Mouse (Mus musculus) liver, postnatal 0 days (tissue): ENCODE data around the gene Cdc42. TPM values are rescaled to one million over a fixed set of nuclear protein-coding genes. Genes with fewer than 3 reads are reported as not detected.
A peak's percentile ranks its signal among the peaks of the same experiment; 100 is the strongest.

ENCODE experiments used
- ATAC-seq: fragments of 200-750 bp; cut with Nextera tagmentation; 2 replicates; pipeline ENCODE4 v1.8.0; 2017; ENCODE audit warnings: mild to moderate bottlenecking, moderate library complexity
- DNase-seq: peaks from one replicate; pipeline ENCODE4 v3.0.0-alpha.2; 2016
- H3K27ac ChIP-seq: fragments of 300-500 bp; sonication (generic); 2 replicates; pipeline ENCODE4 v1.5.1; 2014; ENCODE audit warnings: antibody characterized with exemption, moderate library complexity, mild to moderate bottlenecking, low read depth
- H3K27me3 ChIP-seq: fragments of 300-500 bp; sonication (generic); 2 replicates; pipeline ENCODE4 v1.6.1; 2014; ENCODE audit warnings: low read length, control low read depth, mixed read lengths; ENCODE audit not compliant: insufficient read depth
- H3K36me3 ChIP-seq: fragments of 300-500 bp; sonication (generic); replicated peaks from 2 replicates; pipeline ENCODE4 v1.6.1; 2014; ENCODE audit warnings: mild to moderate bottlenecking, control low read depth, low read length, moderate library complexity, mixed read lengths; ENCODE audit not compliant: insufficient read depth
- H3K4me1 ChIP-seq: fragments of 300-500 bp; sonication (generic); 2 replicates; pipeline ENCODE4 v1.6.1; 2014; ENCODE audit warnings: antibody characterized with exemption, mild to moderate bottlenecking, control low read depth; ENCODE audit not compliant: insufficient read depth
- H3K4me2 ChIP-seq: fragments of 300-500 bp; sonication (generic); 2 replicates; pipeline ENCODE4 v1.6.1; 2014; ENCODE audit warnings: low read depth, mild to moderate bottlenecking, low read length, moderate library complexity, mixed read lengths
- H3K4me3 ChIP-seq: fragments of 300-500 bp; sonication (generic); 2 replicates; pipeline ENCODE4 v1.5.1; 2014; ENCODE audit warnings: low read depth, low read length
- H3K9ac ChIP-seq: fragments of 300-500 bp; sonication (generic); replicated peaks from 2 replicates; pipeline ENCODE4 v1.6.1; 2014; ENCODE audit warnings: mild to moderate bottlenecking, moderate library complexity
- H3K9me3 ChIP-seq: fragments of 300-500 bp; sonication (generic); 2 replicates; pipeline ENCODE4 v1.6.1; 2016; ENCODE audit warnings: mild to moderate bottlenecking, control low read depth, low read length, mixed read lengths
- CTCF ChIP-seq: sonication (generic); IDR thresholded peaks from 2 replicates; pipeline ENCODE4 v1.5.1; 2016; ENCODE audit warnings: antibody characterized with exemption, low read depth
- EP300 ChIP-seq: IDR thresholded peaks from 2 replicates; pipeline ENCODE4 v1.6.1; 2016; ENCODE audit warnings: antibody characterized with exemption, low read depth, mild to moderate bottlenecking
- WGBS: fragments of 180-500 bp; shearing (Covaris S2); extraction: QIAGEN DNeasy Blood & Tissue Kit; methylation state at CpG from one replicate; pipeline ENCODE4 v1.1.7; 2014; ENCODE audit not compliant: insufficient replicate concordance; 5-methylcytosine and 5-hydroxymethylcytosine counted together
- polyA plus RNA-seq: library from polyadenylated mRNA; unstranded; fragments of >200 nt; fragmentation: Nextera tagmentation; extraction: Ambion mirVana; gene quantifications from 2 replicates; pipeline ENCODE4 v1.2.1, GENCODE M21; 2015

The Cdc42 gene
- polyA plus RNA-seq, 1 experiment from 2014 or later, result 227 TPM

DNA sequence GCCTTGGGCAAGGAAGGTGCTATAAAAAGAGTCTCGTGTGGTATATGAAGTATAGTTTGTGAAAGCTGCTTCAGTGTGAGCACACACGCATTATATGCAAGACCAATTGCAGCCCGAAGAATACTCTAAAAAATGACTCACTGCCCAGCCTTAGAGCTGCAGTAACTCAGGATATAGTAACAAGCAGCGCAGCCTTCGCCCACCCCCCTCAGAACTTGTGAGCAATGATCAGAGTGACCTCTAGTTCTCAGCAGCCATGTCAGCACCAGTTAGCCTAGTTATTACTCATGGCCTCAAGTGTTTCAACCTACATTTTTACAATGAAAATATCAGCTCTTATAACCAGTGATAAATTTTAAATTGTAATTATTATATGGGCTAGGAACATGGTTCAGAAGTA, 21.1 kb downstream of the Cdc42 start:
- Histone ChIP-seq H3K9me3 (no peaks in the 10 kb centered on the region), H3K4me3 (no peak overlapping the region), H3K4me1 (peaks cover 25% of the 10 kb centered on the region), H3K9ac (no peak overlapping the region), H3K27me3 (no peaks in the 10 kb centered on the region), H3K36me3 (peaks cover 31% of the 10 kb centered on the region), H3K4me2 (no peak overlapping the region), H3K27ac (no peak overlapping the region)
- no peak for TF ChIP-seq EP300
- TF ChIP-seq CTCF, result no peak
- 86% methylated on average over 5 of the region's 5 CpGs for WGBS
- DNase-seq (no peak), ATAC-seq (no peak)

DNA sequence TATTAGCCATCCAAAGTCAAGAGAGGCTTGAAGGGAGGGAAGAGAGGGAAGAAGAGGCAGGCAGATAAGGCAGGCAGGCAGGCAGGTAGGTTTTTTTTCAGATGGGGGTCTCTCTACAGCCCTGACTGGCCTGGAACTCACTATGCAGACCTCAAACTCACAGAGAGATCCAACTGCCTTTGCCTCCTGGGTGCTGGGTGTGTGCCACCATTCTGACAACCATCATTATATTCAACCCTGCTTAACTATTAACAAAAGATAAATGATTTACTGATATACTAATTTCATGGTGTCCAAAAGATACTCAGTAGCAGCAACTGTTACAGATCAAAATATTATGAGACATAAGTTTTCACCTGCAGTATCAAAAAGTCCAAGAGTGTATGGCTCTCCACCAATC, 25.5 kb downstream of the Cdc42 start:
- Histone ChIP-seq H3K27ac (no peak overlapping the region), H3K4me3 (no peak overlapping the region), H3K27me3 (no peaks in the 10 kb centered on the region), H3K4me1 (peaks cover 6% of the 10 kb centered on the region; the same call in 1 of the 2 replicates), H3K4me2 (no peak overlapping the region), H3K9me3 (no peaks in the 10 kb centered on the region), H3K36me3 (peaks cover 68% of the 10 kb centered on the region), H3K9ac (no peak overlapping the region)
- no peak for TF ChIP-seq EP300
- no peak for TF ChIP-seq CTCF
- no peak for ATAC-seq
- no peak for DNase-seq

DNA sequence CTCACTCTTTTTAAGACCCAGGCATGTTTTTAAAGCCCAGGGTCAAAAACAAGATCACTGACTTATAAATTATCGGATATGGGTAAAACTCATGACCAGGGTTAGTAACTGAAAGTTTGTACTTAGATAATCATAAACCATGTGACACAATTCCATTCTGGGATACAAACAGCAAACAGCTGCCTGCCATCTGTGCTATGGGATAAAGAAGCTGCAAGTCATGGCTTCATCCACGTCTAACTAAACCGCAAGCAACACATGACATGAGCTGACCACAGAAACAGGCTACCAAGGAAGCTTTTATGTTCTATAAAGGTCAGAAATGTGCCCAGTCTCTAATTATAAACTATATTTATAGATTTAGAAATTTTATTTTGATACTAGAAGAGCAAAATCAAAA, 31.0 kb downstream of the Cdc42 start:
- Histone ChIP-seq H3K36me3 (peaks cover 76% of the 10 kb centered on the region), H3K27me3 (no peaks in the 10 kb centered on the region), H3K27ac (no peak overlapping the region), H3K9ac (no peak overlapping the region), H3K4me2 (no peak overlapping the region), H3K9me3 (no peaks in the 10 kb centered on the region), H3K4me1 (no peaks in the 10 kb centered on the region), H3K4me3 (no peak overlapping the region)
- no peak for DNase-seq
- TF ChIP-seq CTCF (no peak), EP300 (peak; percentile 76)
- 80% methylated on average over 3 of the region's 3 CpGs for WGBS
- ATAC-seq, result peak; percentile 36

DNA sequence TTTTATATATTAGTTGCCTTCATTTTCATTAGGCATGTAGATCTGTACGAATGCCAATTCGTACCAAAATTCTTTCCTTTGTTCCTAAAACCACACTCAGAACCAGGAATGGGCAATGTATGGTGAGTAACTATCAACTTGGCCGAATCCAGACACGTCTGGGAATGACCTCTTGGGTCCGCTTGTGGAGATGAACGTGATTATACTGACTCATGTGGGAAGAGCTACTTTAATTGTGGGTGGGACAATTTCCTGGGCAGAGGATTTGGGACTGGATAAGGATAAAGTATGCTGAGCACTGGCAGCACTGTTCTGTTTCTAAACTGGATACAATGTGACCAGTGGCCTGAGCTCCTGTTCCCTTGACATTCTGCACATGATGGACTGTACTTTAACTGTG, 32.6 kb downstream of the Cdc42 start:
- H3K9me3 ChIP-seq, result no peaks in the 10 kb centered on the region
- 87% methylated on average over 6 of the region's 6 CpGs for WGBS
- DNase-seq (no peak), ATAC-seq (no peak)
- H3K36me3 ChIP-seq, result peaks cover 72% of the 10 kb centered on the region
- no peak for TF ChIP-seq CTCF
- no peak for TF ChIP-seq EP300
- no peak overlapping the region for H3K9ac ChIP-seq
- H3K4me3 ChIP-seq, result no peak overlapping the region
- H3K27me3 ChIP-seq, result no peaks in the 10 kb centered on the region
- H3K4me2 ChIP-seq, result no peak overlapping the region
- H3K4me1 ChIP-seq, result no peaks in the 10 kb centered on the region
- no peak overlapping the region for H3K27ac ChIP-seq

DNA sequence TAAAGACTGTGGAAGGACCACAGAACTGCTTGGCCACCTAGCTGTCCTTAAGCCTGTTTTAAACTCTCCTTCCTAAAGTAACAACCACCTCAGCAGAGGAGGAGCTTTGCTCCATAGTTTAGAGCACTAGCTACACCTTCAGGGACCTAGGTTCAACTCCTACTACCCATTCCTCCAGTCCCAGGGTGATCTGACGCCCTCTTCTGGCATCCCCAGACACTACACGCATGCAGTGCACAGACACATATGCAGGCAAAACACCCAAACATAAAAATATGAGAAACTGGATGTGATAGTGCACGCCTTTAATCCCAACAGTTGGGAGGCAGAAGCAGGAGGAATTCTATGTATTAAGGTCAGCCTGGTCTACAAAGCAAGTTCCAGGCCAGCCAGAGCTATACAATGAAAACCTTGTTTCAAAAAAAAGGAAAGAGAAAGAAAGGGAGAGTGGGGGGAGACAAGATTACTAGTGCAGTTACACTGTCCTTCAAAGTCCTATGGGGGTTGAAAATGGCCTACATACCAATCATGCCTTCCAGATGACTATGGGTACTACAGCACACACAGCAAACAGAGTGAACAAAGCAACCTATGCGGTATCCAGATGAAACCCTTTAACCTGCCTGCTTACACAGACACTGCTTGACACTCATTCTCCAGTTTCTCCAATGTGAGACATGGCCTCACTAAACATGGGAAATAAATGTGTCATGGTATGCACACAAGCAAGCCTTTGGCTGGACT, 41.3 kb downstream of the Cdc42 start:
- H3K4me1 ChIP-seq, result no peaks in the 10 kb centered on the region
- H3K4me3 ChIP-seq, result no peak overlapping the region
- 79% methylated on average over 4 of the region's 4 CpGs for WGBS
- ATAC-seq, result no peak
- no peaks in the 10 kb centered on the region for H3K27me3 ChIP-seq
- DNase-seq, result no peak
- no peak overlapping the region for H3K4me2 ChIP-seq
- H3K36me3 ChIP-seq, result peaks cover 33% of the 10 kb centered on the region
- no peak overlapping the region for H3K27ac ChIP-seq
- TF ChIP-seq CTCF (peak; percentile 32), EP300 (no peak)
- no peak overlapping the region for H3K9ac ChIP-seq
- no peaks in the 10 kb centered on the region for H3K9me3 ChIP-seq

DNA sequence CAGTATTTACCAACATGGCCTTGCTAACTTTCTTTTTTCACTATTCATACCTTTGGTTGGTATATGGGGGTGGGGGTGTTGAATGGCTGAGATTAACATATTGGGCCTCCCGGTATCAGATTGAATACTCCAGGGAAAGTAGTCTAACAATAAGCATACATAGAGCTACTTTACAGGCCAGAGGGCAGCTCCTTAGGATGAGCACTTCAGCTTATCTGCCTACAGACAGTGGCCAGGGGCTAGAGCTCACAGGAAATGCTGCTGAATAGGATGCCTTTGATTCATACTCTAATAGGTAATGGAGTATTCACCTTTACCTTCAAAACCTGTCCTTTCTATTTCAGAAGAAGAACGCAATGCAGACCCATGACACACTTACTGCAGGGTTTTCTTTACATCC, 42.5 kb downstream of the Cdc42 start:
- no peak for DNase-seq
- Histone ChIP-seq H3K4me3 (no peak overlapping the region), H3K9ac (no peak overlapping the region), H3K9me3 (no peaks in the 10 kb centered on the region), H3K4me1 (no peaks in the 10 kb centered on the region), H3K27me3 (no peaks in the 10 kb centered on the region), H3K4me2 (no peak overlapping the region), H3K36me3 (peaks cover 35% of the 10 kb centered on the region), H3K27ac (peak overlapping the region; percentile 46)
- TF ChIP-seq EP300, result no peak
- WGBS, result 83% methylated on average over 2 of the region's 2 CpGs
- ATAC-seq, result no peak
